8 mouse cellular contexts compared by ENCODE assay signal in genomic region chr8:94266344-94267191, GRCm38 (mm10). TPM values are rescaled to one million over a fixed set of nuclear protein-coding genes. Genes with fewer than 3 reads are reported as not detected.
DNase-seq lines count a peak whose midpoint lies in the region; ATAC-seq and TF ChIP-seq lines count a peak whose summit lies in the region.

No protein-coding gene starts in this region.

- intact Hi-C loops in heart, adult 2 months (cut with DNase I) = no loop called here
- intact Hi-C loops in heart, postnatal 36 days (cut with DNase I) = no loop called here

- no peak for TF ChIP-seq EP300 in heart, adult 2 months (IDR thresholded peaks at IDR 0.05; ENCODE audit: insufficient read depth, low read depth, low read length)

- H3K27me3 ChIP-seq in heart, adult 2 months (ENCODE audit: control insufficient read depth, insufficient read depth, low read length) = no peaks in the 10 kb centered on the region
- no peaks in the 10 kb centered on the region for H3K27me3 ChIP-seq in forebrain, embryonic 10.5 days (ENCODE audit: poor library complexity, severe bottlenecking)
- no peaks in the 10 kb centered on the region for H3K27me3 ChIP-seq in midbrain, embryonic 11.5 days (ENCODE audit: control insufficient read depth, insufficient read depth, low read length)

- H3K9me3 ChIP-seq in forebrain, embryonic 10.5 days = no peaks in the 10 kb centered on the region
- H3K9me3 ChIP-seq in midbrain, embryonic 11.5 days (ENCODE audit: control insufficient read depth, low read length) = no peaks in the 10 kb centered on the region

- no peaks in the 10 kb centered on the region for H3K79me2 ChIP-seq in heart, adult 2 months (replicated peaks; ENCODE audit: control insufficient read depth, insufficient read depth, low read length)

- no peak for ATAC-seq in midbrain, embryonic 11.5 days (ENCODE audit: low FRiP score)

- H3K4me2 ChIP-seq in midbrain, embryonic 11.5 days = peak overlapping the region; percentile 28

- no peak for TF ChIP-seq POLR2A in heart, adult 2 months (IDR thresholded peaks at IDR 0.05; ENCODE audit: insufficient read depth, low read depth, low read length)

- H3K36me3 ChIP-seq in heart, adult 2 months (ENCODE audit: control insufficient read depth, insufficient read depth, low read length) = no peaks in the 10 kb centered on the region
- no peaks in the 10 kb centered on the region for H3K36me3 ChIP-seq in forebrain, embryonic 10.5 days (replicated peaks)
- H3K36me3 ChIP-seq in midbrain, embryonic 11.5 days (ENCODE audit: control insufficient read depth, insufficient read depth, low read length) = no peaks in the 10 kb centered on the region

- no peak for TF ChIP-seq CTCF in heart, adult 2 months (IDR thresholded peaks at IDR 0.05)

- H3K27ac ChIP-seq in heart, adult 2 months = no peak overlapping the region; the same call in 1 of the 2 replicates
- peak overlapping the region; percentile 56; the same call in 1 of the 2 replicates for H3K27ac ChIP-seq in forebrain, embryonic 10.5 days
- no peak overlapping the region for H3K27ac ChIP-seq in midbrain, embryonic 11.5 days (ENCODE audit: low read depth, low read length)

- DNase-seq in heart, adult 2 months = no peak
- no peak for DNase-seq in heart, postnatal 36 days
- DNase-seq in forebrain, embryonic 10.5 days (ENCODE audit: extremely low spot score, low spot score) = no peak
- peak; percentile 31 for DNase-seq in hindlimb bud, embryonic 11.5 days (ENCODE audit: extremely low spot score, low read depth, low spot score)
- peak; percentile 91 for DNase-seq in midbrain, embryonic 11.5 days (ENCODE audit: low spot score, missing footprints)
- DNase-seq in urinary bladder, adult 18-20 months (ENCODE audit: low spot score in 2 of 2) = no peak
- no peak for DNase-seq in urinary bladder, postnatal 36 days (ENCODE audit: low spot score in 2 of 2)
- DNase-seq in urinary bladder, postnatal 14 days (ENCODE audit: low spot score) = no peak

- H3K9ac ChIP-seq in heart, adult 2 months (ENCODE audit: low read depth, low read length) = peak overlapping the region; percentile 38
- H3K9ac ChIP-seq in midbrain, embryonic 11.5 days (ENCODE audit: low read length) = no peak overlapping the region

- peaks cover 7% of the 10 kb centered on the region for H3K4me1 ChIP-seq in heart, adult 2 months (ENCODE audit: control insufficient read depth, insufficient read depth, low read length)
- H3K4me1 ChIP-seq in forebrain, embryonic 10.5 days = peaks cover 54% of the 10 kb centered on the region
- no peaks in the 10 kb centered on the region for H3K4me1 ChIP-seq in midbrain, embryonic 11.5 days (ENCODE audit: control insufficient read depth, insufficient read depth, low read length)

- WGBS in heart, adult 2 months = 53% methylated on average over 10 of the region's 10 CpGs
- WGBS in forebrain, embryonic 10.5 days = 41% methylated on average over 10 of the region's 10 CpGs
- WGBS in midbrain, embryonic 11.5 days = 35% methylated on average over 10 of the region's 10 CpGs

- peak overlapping the region; percentile 30 for H3K4me3 ChIP-seq in heart, adult 2 months
- H3K4me3 ChIP-seq in forebrain, embryonic 10.5 days = no peak overlapping the region
- H3K4me3 ChIP-seq in midbrain, embryonic 11.5 days (ENCODE audit: low read depth, low read length) = 0 out of 2 replicates have a peak overlapping the region, but pooled peaks have one; percentile 3

RNA-seq across cellular contexts. Expression of gene Nup93, which starts 52.2 kb away (rescaled TPM):
- 10 to 100 TPM; 13.7 to 15.5 TPM for total RNA-seq in heart, adult 2 months (2021)
- polyA plus RNA-seq in heart, adult 2 months (2012; rRNA removed) = 11.7 and 18.4 TPM in 2 replicates
- total RNA-seq in heart, postnatal 36 days (2021) = 10 to 100 TPM; 15.1 to 15.2 TPM
- 155 and 164 TPM in 2 replicates for polyA plus RNA-seq in forebrain, embryonic 10.5 days (2016; fragmentation: Nextera tagmentation; extraction: Ambion mirVana)
- polyA plus RNA-seq in midbrain, embryonic 11.5 days (2014; fragmentation: Nextera tagmentation; extraction: Ambion mirVana) = 118 and 121 TPM in 2 replicates

Comparison
In these comparisons a context has a peak if more than half of its experiments do, and no peak if none do; other contexts are left out.
1. DNase-seq: peak in hindlimb bud, embryonic 11.5 days (single experiment) and midbrain, embryonic 11.5 days (single experiment); none in heart, adult 2 months (0 of 2), heart, postnatal 36 days (0 of 2), forebrain, embryonic 10.5 days (single experiment), urinary bladder, adult 18-20 months (0 of 2), urinary bladder, postnatal 36 days (0 of 2) and urinary bladder, postnatal 14 days (single experiment).